Mouse (Mus musculus): ENCODE data around the gene Gm17783.
"Not testable (repeated sequence)": the region's sequence is repeated elsewhere in the genome, so short reads cannot be mapped to it uniquely, and the experiment has no call there.

The Gm17783 gene

DNA sequence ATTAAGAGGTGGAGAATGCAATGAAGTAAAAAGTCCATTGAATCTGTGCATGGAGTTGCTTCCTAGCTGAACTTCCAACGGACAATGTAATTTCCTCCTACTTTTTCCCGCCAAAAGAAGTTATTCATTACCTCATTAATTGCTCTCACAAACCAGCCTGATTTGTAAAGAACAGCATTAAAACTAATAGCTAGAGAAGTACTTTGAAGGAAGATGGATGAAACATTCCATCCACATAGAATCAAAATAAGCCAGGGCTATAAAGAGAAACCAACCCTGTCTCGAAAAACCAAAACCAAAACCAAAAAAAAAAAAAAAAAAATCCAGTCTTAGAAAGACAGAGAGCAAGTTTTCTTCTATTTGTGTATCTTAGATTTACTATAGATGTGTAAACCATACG, at the start of gene Gm17783:
Gm17783 (minus strand) TSS at position 101 of the 400 bp plus-strand sequence.
- no peak for DNase-seq (ENCODE audit: low read depth in 2 of 2, low spot score in 2 of 2)

DNA sequence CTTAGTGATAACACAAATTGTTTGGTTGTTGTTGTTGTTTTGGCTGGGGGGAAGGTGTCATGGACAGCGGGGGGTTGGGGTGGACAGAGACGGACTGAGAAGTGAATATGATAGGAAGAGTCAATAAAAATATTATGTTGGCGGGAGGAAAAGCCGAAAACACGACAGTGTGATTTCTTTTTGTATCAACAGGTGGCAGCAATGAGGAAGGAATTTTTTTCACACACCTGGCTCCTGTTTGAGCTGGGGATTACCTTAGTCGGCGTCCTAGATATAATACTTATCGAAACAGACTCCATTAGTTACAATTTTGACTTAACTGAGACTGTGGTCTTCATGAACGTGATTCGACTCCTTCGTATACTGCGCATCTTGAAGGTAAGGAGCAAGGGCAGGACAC, 48.0 kb upstream of the Gm17783 start:
- DNase-seq (ENCODE audit: low read depth in 2 of 2, low spot score in 2 of 2), result no peak

DNA sequence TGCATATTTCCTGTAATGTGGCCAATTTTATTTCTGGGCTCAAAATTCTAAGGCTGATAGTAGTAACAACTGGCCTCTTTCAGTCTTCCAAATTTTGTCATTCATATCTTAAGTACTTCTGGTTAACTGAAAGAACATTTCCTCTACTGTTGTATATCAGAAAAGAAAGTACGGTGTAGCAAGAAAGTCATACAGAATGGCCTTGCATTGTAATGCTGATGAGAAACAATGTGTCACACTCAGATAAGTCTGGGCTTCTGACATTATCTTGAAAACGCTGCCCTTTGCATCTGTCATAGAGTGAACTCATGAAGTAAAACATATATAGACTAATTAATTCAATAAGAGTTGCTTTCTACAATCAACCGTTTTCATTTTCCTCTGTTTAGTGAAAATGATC, 40.5 kb upstream of the Gm17783 start:
- no peak for DNase-seq (ENCODE audit: low read depth in 2 of 2, low spot score in 2 of 2)

DNA sequence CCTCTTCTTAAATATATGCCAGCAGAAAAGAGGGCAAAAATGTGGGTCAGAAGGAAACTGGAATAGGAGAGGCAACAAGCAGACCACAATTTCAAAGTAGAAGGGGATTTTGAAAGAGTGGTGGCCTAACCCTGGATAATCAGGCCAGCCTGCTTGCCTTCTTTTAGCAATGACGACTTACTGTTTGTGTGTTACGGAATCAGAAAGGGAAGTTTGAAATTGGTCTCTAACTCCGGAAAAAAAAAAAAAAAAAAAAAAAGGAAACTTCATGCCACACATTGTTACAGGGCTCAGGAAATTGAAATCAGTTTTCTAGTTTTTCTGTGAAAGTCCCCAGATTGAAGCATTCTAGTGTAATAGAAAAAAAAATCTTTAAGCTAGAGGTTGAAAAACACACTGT, 29.9 kb upstream of the Gm17783 start:
- no peak for DNase-seq (ENCODE audit: low read depth in 2 of 2, low spot score in 2 of 2)

DNA sequence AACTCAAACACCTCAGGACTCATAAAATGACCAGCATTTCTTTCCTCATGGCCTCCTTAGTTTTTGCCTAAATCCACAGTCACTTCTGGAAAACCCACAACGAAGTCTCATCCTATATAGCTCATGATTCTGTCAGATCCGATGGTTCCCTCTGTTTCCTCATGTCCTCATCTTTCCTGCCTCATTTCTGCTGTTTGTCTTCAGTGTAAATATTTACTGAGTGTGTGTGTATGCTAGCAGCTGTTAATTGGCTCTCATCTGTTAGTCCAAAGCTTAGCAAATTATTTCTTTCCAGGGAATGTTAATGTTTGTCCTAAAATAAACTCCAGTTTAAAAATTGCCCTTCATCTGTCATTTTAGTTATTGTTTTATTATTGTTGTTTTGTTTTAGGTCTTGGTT, 19.7 kb upstream of the Gm17783 start:
- no peak for DNase-seq (ENCODE audit: low read depth in 2 of 2, low spot score in 2 of 2)

DNA sequence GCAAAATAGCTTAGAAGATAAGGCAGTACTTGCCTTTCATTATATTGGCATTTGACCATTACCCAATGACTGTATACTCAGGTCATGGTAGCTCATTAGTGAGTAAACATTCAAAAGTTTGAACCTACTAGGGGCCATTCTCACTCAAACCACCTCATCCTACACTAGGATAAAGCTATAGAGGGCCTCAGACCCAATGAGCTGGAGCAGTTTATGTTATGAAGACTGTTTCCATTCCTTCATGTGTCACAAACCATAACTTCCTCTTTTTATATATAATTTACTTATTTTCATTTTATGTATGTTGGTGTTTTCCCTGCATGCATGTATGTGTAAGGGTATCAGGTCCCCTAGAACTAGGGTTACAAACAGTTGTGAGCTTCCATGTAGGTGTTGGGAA, 16.1 kb upstream of the Gm17783 start:
- no peak for DNase-seq (ENCODE audit: low read depth in 2 of 2, low spot score in 2 of 2)

DNA sequence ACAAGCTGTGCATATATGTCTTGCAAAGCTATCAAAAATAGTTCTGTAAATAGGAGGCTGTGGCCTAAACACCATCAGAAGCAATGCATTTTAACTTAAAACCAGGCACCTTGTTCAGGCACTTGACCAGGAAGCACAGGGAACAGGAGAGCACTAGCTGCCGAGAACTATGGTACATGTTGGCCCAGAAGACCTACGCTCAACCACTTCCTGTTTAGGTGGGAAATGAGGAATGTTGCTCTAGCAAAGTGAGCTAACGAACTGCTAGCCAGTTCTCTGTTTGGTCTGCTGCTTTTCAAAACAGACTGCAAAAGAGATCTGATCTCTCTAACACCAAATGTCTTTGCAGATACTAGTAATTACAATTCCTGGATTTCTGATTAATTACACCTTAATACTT, 12.5 kb upstream of the Gm17783 start:
- no peak for DNase-seq (ENCODE audit: low read depth in 2 of 2, low spot score in 2 of 2)

DNA sequence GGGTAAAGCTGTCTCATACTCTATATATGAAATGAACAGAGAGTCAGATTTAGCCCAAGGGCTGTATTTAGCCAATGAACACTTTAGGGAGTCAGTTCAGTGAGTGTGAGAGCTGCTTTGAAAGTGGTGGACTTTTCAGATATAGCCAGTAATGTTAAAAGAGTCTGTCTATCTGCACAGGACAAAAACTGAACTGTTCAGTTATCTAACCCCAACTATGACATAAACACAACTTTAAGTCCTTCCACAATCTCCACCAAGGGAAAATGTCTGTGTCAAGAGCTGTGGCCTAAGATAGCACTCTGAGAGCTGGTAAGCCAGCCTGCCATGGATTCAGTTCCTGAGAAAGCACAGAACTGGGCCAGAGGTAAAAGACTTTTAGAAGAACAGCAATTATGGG, 10.3 kb upstream of the Gm17783 start:
- DNase-seq (ENCODE audit: low read depth in 2 of 2, low spot score in 2 of 2), result no peak

DNA sequence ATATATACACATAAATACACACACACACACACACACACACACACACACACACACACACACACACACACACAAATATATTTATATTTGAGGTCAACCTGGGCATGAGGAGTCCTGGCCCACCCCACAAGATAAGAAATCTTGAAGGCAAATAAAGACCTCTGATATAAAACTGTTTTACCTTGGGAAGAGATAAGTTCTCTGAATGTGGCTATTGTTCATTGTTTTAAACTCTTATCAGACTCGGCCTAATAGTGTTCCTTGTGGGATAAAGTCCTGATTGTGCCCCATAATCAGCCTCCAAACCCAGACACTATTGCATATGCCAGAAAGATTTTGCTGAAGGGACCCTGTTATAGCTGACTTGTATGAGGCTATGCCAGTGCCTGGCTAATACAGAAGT, 6.5 kb upstream of the Gm17783 start:
- DNase-seq (ENCODE audit: low read depth in 2 of 2, low spot score in 2 of 2), result not testable (repeated sequence)

DNA sequence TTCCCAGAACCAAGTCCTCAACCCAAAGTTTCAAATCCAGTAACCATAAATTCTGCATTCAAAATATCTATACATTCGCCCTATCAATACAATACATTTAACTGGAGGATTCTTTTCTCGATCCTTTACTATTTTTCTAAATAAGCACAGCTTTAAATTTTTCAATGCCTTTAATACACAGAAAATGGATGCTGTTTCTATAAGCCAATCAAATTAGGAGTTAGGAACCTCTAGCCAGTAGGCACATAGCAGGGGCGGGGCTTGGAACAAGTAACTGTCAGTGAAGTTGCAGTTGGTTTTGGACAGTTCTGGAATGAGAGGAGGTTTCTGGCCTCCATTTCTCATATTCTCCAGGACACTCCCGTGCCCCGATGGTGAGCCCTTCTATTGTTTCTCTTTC, 3.2 kb upstream of the Gm17783 start, which contains the start of gene Slc9c1:
Slc9c1 (plus strand) TSS at position 301 of the 400 bp plus-strand sequence.
- no peak for DNase-seq (ENCODE audit: low read depth in 2 of 2, low spot score in 2 of 2)

DNA sequence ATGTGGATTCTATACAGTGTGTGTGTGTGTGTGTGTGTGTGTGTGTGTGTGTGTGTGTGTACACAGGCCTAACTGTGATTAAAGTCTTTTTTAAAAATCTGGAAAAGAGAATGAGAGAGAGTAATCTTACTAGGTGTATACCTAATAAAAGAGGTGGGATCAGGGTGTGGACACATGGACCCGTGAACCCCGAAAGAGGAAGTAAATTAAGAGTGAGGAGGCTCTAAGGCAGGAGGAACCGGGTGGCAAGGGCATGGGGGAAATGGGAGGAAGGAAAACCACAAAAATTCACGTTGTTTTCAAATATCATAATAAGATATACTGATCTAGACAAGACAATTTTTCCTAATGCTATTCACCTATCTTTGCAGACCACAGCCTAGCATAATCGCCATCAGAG, 6.3 kb downstream of the Gm17783 start:
- DNase-seq (ENCODE audit: low read depth in 2 of 2, low spot score in 2 of 2), result no peak

DNA sequence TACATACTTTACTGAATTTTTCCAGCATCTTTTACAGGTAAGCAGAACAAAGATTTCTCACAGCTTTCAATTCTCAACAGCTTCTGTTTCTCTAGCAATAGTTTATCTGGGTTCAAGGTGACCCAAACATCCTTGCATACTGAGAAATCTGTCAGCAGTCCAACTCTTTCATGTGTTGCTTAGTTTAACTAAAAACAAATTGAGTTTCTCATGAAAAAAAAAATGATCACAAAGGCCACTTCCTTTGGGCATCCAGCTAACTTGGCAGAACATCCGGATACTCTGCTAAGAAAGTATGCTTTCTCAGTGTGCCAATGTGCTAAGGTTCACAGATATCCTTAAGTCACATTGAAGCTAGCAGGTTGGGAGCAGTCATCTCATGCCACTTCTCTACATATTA, 36.5 kb downstream of the Gm17783 start:
- DNase-seq (ENCODE audit: low read depth in 2 of 2, low spot score in 2 of 2), result no peak

DNA sequence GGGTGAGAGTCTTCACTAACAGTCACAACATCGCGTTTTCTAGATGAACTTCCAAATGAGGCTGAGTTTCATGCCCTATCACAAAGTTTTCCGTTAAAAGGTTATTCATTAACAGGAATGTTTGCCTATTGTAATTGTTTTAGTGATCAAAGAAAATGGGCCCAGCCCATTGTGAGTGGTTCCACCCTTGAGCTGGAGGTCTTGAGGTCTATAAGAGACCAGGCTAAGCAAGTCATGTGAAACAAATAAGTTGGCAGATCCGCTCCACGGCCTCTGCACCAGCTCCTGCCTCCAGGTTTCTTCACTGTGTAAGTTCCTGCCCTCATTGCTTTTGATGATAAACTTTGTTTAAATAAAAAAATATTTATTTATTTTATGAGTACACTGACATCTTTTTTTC, 38.9 kb downstream of the Gm17783 start, which contains the start of gene Gm609:
Gm609 (minus strand) TSS at position 43 of the 400 bp plus-strand sequence.
- DNase-seq (ENCODE audit: low read depth in 2 of 2, low spot score in 2 of 2), result no peak

DNA sequence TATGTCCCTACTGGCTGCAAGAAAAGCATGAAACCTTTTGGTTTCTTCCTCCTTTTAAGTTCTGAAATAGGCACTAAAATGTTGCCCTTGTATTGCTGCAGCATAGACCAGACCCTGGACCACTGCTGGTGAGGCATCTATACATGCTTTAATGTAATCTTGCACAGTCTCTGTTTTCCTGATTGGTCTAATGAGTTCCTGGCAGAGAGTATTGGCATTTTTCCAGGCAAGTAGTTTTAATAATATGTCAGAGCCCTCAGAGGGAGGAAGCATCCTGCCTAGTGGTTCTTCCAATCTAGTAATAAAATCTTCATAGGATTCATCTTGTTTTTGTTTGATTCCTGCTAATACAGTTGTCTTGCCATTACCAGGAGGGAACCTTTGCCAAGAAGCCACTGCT, 54.9 kb downstream of the Gm17783 start:
- no peak for DNase-seq (ENCODE audit: low read depth in 2 of 2, low spot score in 2 of 2)

DNA sequence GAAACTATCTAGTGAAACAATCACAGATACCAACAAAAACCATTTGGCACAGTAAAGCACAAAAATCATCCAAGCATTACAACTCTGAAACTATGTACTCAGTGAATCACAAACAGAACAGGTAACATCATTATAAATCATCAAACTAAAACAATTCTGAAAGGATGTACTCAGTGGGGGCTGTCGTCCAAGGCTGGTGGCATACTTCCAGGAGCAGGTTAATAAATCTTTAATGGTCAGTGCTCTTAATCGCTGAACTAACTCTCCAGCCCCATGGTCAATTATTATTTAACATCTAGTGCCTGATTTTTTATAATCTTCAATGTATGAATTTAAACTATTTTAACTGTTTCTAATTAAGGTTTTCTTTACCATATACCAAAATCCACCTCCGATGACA, 60.0 kb downstream of the Gm17783 start:
- DNase-seq (ENCODE audit: low read depth in 2 of 2, low spot score in 2 of 2), result not testable (repeated sequence)
